ENCODE assay signal across 8 mouse cellular contexts in the genomic region with DNA sequence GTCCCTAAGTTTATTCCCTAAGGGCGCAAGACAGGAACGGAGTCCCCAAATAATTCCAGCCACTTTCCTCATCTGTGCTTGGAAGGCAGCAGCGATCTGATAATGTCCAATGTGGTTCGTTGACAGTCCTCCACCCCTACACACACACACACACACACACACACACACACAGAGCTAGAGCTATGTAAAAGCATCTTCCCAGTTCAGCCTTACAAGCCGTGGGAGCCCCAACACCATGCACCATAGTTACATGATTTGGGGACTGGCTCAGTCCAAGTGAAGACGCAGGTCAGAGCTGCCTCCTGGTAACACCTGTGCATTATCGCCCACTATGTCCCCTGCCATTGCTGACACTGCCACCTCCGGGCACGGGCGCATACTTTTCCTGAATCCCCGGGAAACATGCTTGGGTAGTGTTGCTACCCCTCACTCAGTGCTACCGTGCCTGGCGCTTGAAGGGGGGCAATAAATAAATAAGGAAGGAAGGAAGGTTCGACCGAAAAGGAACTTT. TPM values are rescaled to one million over a fixed set of nuclear protein-coding genes. Genes with fewer than 3 reads are reported as not detected.
DNase-seq lines count a peak whose midpoint lies in the region; ATAC-seq and TF ChIP-seq lines count a peak whose summit lies in the region.

No protein-coding gene starts in this region.

- in situ Hi-C loops in CH12.LX (cut with MboI; ENCODE audit: low pct_ligation_motif_present, low pct_unique_long_range_greater_than_20kb, low sequenced_read_pairs) = loop anchor here (5.0 kb wide), 1 partner anchor 170 kb away; no protein-coding TSS in a partner anchor

- WGBS in heart, embryonic 12.5 days = under 1% methylated on average over 15 of the region's 15 CpGs
- 0% methylated on average over 15 of the region's 15 CpGs for WGBS in forebrain, embryonic 12.5 days
- WGBS in liver, embryonic 15.5 days (ENCODE audit: insufficient replicate concordance) = 1% methylated on average over 15 of the region's 15 CpGs

- no peaks in the 10 kb centered on the region for H3K9me3 ChIP-seq in heart, embryonic 12.5 days (replicated peaks)
- H3K9me3 ChIP-seq in CH12.LX (replicated peaks; ENCODE audit: low read length) = no peaks in the 10 kb centered on the region
- no peaks in the 10 kb centered on the region for H3K9me3 ChIP-seq in forebrain, embryonic 12.5 days
- no peaks in the 10 kb centered on the region for H3K9me3 ChIP-seq in liver, embryonic 15.5 days (replicated peaks)

- peaks cover 39% of the 10 kb centered on the region for H3K4me1 ChIP-seq in heart, embryonic 12.5 days (replicated peaks)
- H3K4me1 ChIP-seq in CH12.LX (ENCODE audit: control insufficient read depth in 1 of 2, insufficient read depth in 2 of 2) = peaks cover 12 to 36% of the 10 kb centered on the region in 2 experiments
- peaks cover 31% of the 10 kb centered on the region for H3K4me1 ChIP-seq in forebrain, embryonic 12.5 days
- H3K4me1 ChIP-seq in liver, embryonic 15.5 days (replicated peaks) = peaks cover 33% of the 10 kb centered on the region

- H3K4me2 ChIP-seq in heart, embryonic 12.5 days = peak overlapping the region; percentile 91
- peak overlapping the region; percentile 82 for H3K4me2 ChIP-seq in CH12.LX (ENCODE audit: insufficient read depth, low read depth, poor library complexity, severe bottlenecking)
- peak overlapping the region; percentile 86 for H3K4me2 ChIP-seq in forebrain, embryonic 12.5 days
- peak overlapping the region; percentile 74 for H3K4me2 ChIP-seq in liver, embryonic 15.5 days

- H3K79me2 ChIP-seq in CH12.LX (replicated peaks; ENCODE audit: control insufficient read depth, extremely low read depth, insufficient read depth, poor library complexity, severe bottlenecking) = no peaks in the 10 kb centered on the region; the same call in 1 of the 2 replicates

- ATAC-seq in heart, embryonic 12.5 days (ENCODE audit: insufficient number of reproducible peaks, low FRiP score) = peak; percentile 27
- peak; percentile 30 for ATAC-seq in forebrain, embryonic 12.5 days (ENCODE audit: low FRiP score)
- no peak for ATAC-seq in liver, embryonic 15.5 days (ENCODE audit: insufficient read depth)
- no peak for ATAC-seq in cerebellum, adult (ENCODE audit: insufficient number of reproducible peaks, low FRiP score, low TSS enrichment)

- H3K9ac ChIP-seq in heart, embryonic 12.5 days = peak overlapping the region; percentile 74
- H3K9ac ChIP-seq in CH12.LX (ENCODE audit: insufficient read depth, low read depth) = no peak overlapping the region
- peak overlapping the region; percentile 75; the same call in 1 of the 2 replicates for H3K9ac ChIP-seq in forebrain, embryonic 12.5 days
- H3K9ac ChIP-seq in liver, embryonic 15.5 days = no peak overlapping the region

- no peaks in the 10 kb centered on the region for H3K27me3 ChIP-seq in heart, embryonic 12.5 days (replicated peaks)
- H3K27me3 ChIP-seq in CH12.LX (replicated peaks) = no peaks in the 10 kb centered on the region
- peaks cover 23% of the 10 kb centered on the region for H3K27me3 ChIP-seq in forebrain, embryonic 12.5 days
- H3K27me3 ChIP-seq in liver, embryonic 15.5 days = peaks cover 46% of the 10 kb centered on the region

- peak overlapping the region; percentile 61 for H3K4me3 ChIP-seq in heart, embryonic 12.5 days
- H3K4me3 ChIP-seq in CH12.LX (replicated peaks in 1 of 3; ENCODE audit: low read depth in 2 of 3, low read length in 2 of 3, poor library complexity in 1 of 3) = peak overlapping the region; percentile 32 to 72 (median 61)
- H3K4me3 ChIP-seq in forebrain, embryonic 12.5 days (replicated peaks) = peak overlapping the region; percentile 68
- H3K4me3 ChIP-seq in liver, embryonic 15.5 days (replicated peaks) = peak overlapping the region; percentile 57

- H3K27ac ChIP-seq in heart, embryonic 12.5 days (ENCODE audit: poor library complexity, severe bottlenecking) = peak overlapping the region; percentile 91
- no peak overlapping the region for H3K27ac ChIP-seq in CH12.LX (ENCODE audit: insufficient read depth, low read depth)
- H3K27ac ChIP-seq in forebrain, embryonic 12.5 days = no peak overlapping the region
- no peak overlapping the region for H3K27ac ChIP-seq in liver, embryonic 15.5 days (replicated peaks)

- TF ChIP-seq CTCF in CH12.LX (conservative IDR thresholded peaks at IDR 0.05 in 1 of 2, IDR thresholded peaks at IDR 0.05 in 1 of 2; ENCODE audit: low read depth in 2 of 2, low read length in 2 of 2) = no peak

- no peak for TF ChIP-seq RAD21 in CH12.LX (IDR thresholded peaks at IDR 0.05; ENCODE audit: low read depth, low read length)

- dilution Hi-C loops in CH12.LX (cut with MboI; ENCODE audit: extremely low pct_ligation_motif_present, extremely low pct_unique_long_range_greater_than_20kb, low sequenced_read_pairs) = no loop called here

- TF ChIP-seq POLR2A in CH12.LX (IDR thresholded peaks at IDR 0.05; ENCODE audit: low read depth, low read length) = no peak

- no peak for DNase-seq in heart, adult 8-10 months (ENCODE audit: low spot score)
- DNase-seq in CH12.LX (ENCODE audit: extremely low read depth) = no peak
- no peak for DNase-seq in layer of hippocampus, postnatal 10 days (ENCODE audit: low spot score in 2 of 2)
- DNase-seq in T-cell, adult 2 months (ENCODE audit: low spot score) = no peak

- TF ChIP-seq EP300 in CH12.LX (IDR thresholded peaks at IDR 0.05; ENCODE audit: low read length) = no peak

- peaks cover 9% of the 10 kb centered on the region for H3K36me3 ChIP-seq in heart, embryonic 12.5 days
- peaks cover 4 to 39% of the 10 kb centered on the region in 2 experiments for H3K36me3 ChIP-seq in CH12.LX (replicated peaks in 1 of 2; ENCODE audit: control insufficient read depth in 1 of 2, insufficient read depth in 1 of 2, low read length in 1 of 2)
- H3K36me3 ChIP-seq in forebrain, embryonic 12.5 days (replicated peaks) = peaks cover 7% of the 10 kb centered on the region
- no peaks in the 10 kb centered on the region for H3K36me3 ChIP-seq in liver, embryonic 15.5 days (replicated peaks)

TF ChIP-seq in CH12.LX, 34 proteins besides CTCF, POLR2A, EP300 and RAD21:
- TF ChIP-seq E2F4 (IDR thresholded peaks at IDR 0.05; ENCODE audit: insufficient replicate concordance, low read depth, low read length) (no peak), HCFC1 (IDR thresholded peaks at IDR 0.05; ENCODE audit: low read depth, low read length) (no peak), ZKSCAN1 (IDR thresholded peaks at IDR 0.05; ENCODE audit: borderline replicate concordance, low read depth, low read length) (no peak), ETS1 (conservative IDR thresholded peaks at IDR 0.05; ENCODE audit: low read depth, low read length) (no peak), USF1 (IDR thresholded peaks at IDR 0.05; ENCODE audit: low read depth, low read length) (no peak), IRF4 (IDR thresholded peaks at IDR 0.05; ENCODE audit: low read depth, low read length) (no peak), ZMIZ1 (IDR thresholded peaks at IDR 0.05; ENCODE audit: low read depth, low read length) (no peak), NELFE (IDR thresholded peaks at IDR 0.05; ENCODE audit: low read depth, low read length) (no peak), TBP (conservative IDR thresholded peaks at IDR 0.05; ENCODE audit: low read depth, low read length) (no peak), MYC (IDR thresholded peaks at IDR 0.05; ENCODE audit: low read depth, low read length) (no peak), KAT2A (IDR thresholded peaks at IDR 0.05; ENCODE audit: insufficient replicate concordance, low read length) (no peak), RCOR1 (conservative IDR thresholded peaks at IDR 0.05; ENCODE audit: low read depth, low read length) (no peak), POLR2AphosphoS2 (IDR thresholded peaks at IDR 0.05; ENCODE audit: low read depth, low read length) (no peak), GABPA (IDR thresholded peaks at IDR 0.05; ENCODE audit: insufficient replicate concordance, low read depth, low read length) (no peak), MAZ (IDR thresholded peaks at IDR 0.05; ENCODE audit: low read depth, low read length) (no peak), USF2 (conservative IDR thresholded peaks at IDR 0.05; ENCODE audit: low read depth, low read length) (no peak; the same call in 1 of the 2 replicates)
TF ChIP-seq in CH12.LX: peak in this region for 0.

RNA-seq across cellular contexts. Expression of a gene that starts 51.6 kb away (rescaled TPM):
- polyA plus RNA-seq in heart, embryonic 12.5 days (2016; fragmentation: Nextera tagmentation; extraction: Ambion mirVana) = 11.8 and 12.6 TPM in 2 replicates
- total RNA-seq in heart, adult 8-10 months (2022) = 10 to 100 TPM in 2 of 4 experiments, 1 to 10 TPM in 2; 5.5 to 14.7 (median 9.7) TPM
- total RNA-seq in CH12.LX (2012; rRNA removed) = 6.5 and 7.6 TPM in 2 replicates
- 4.9 and 6.7 TPM in 2 replicates for total RNA-seq in CH12.LX (2014; rRNA removed)
- 17.2 and 18.3 TPM in 2 replicates for polyA plus RNA-seq in CH12.LX (2012; ENCODE audit: insufficient read length, low read depth)
- 19.6 and 20.8 TPM in 2 replicates for polyA plus RNA-seq in forebrain, embryonic 12.5 days (2016; fragmentation: Nextera tagmentation; extraction: Ambion mirVana)
- 4.6 and 5.8 TPM in 2 replicates for polyA plus RNA-seq in liver, embryonic 15.5 days (2015; fragmentation: Nextera tagmentation; extraction: Ambion mirVana)
- total RNA-seq in layer of hippocampus, postnatal 10 days (2021) = 10 to 100 TPM; 41.1 to 45.4 TPM

Comparison
In these comparisons a context has a peak if more than half of its experiments do, and no peak if none do; other contexts are left out.
1. ATAC-seq: peak in heart, embryonic 12.5 days (single experiment) and forebrain, embryonic 12.5 days (single experiment); none in liver, embryonic 15.5 days (single experiment) and cerebellum, adult (single experiment).
2. H3K9ac ChIP-seq: peak in heart, embryonic 12.5 days (single experiment) and forebrain, embryonic 12.5 days (single experiment); none in CH12.LX (single experiment) and liver, embryonic 15.5 days (single experiment).
3. Peak in every context shown above with its lines, with median percentiles within 50 percentile points of each other: H3K4me2 ChIP-seq and H3K4me3 ChIP-seq.